In genomic region chr6:53688762-53689477, GRCm38 (mm10) we compare ENCODE assay signal across 19 mouse cellular contexts.
A peak's percentile ranks its signal among the peaks of the same experiment; 100 is the strongest.
DNase-seq lines count a peak whose midpoint lies in the region; ATAC-seq lines count a peak whose summit lies in the region.
"Had no signal": no experiment of that assay in that cellular context is flagged by ENCODE, and none has a peak within 500 bp of the region (broad histone marks: within the 10 kb centered on the region; RNA-seq: fewer than 3 reads in every experiment).

No protein-coding gene starts in this region.

- no peak overlapping the region for H3K9ac ChIP-seq in forebrain, embryonic 14.5 days (ENCODE audit: low read length)
- H3K9ac ChIP-seq in forebrain, embryonic 12.5 days, result no peak overlapping the region
- H3K9ac ChIP-seq in lung, embryonic 16.5 days (ENCODE audit: low read length), result no peak overlapping the region
- H3K9ac ChIP-seq in embryonic facial prominence, embryonic 11.5 days (replicated peaks; ENCODE audit: low read length), result no peak overlapping the region
- no peak overlapping the region for H3K9ac ChIP-seq in limb, embryonic 13.5 days
- H3K9ac ChIP-seq: embryonic facial prominence, embryonic 13.5 days; liver, embryonic 13.5 days had no signal

- H3K4me1 ChIP-seq in forebrain, embryonic 14.5 days (ENCODE audit: control insufficient read depth, insufficient read depth, low read length), result peaks cover 3% of the 10 kb centered on the region
- no peaks in the 10 kb centered on the region; the same call in 1 of the 2 replicates for H3K4me1 ChIP-seq in forebrain, embryonic 12.5 days
- peaks cover 8% of the 10 kb centered on the region; the same call in 1 of the 2 replicates for H3K4me1 ChIP-seq in lung, embryonic 16.5 days (replicated peaks; ENCODE audit: control insufficient read depth, insufficient read depth, low read length)
- H3K4me1 ChIP-seq in embryonic facial prominence, embryonic 11.5 days (ENCODE audit: control insufficient read depth, insufficient read depth, low read length), result no peaks in the 10 kb centered on the region
- peaks cover 59% of the 10 kb centered on the region for H3K4me1 ChIP-seq in limb, embryonic 13.5 days
- H3K4me1 ChIP-seq: liver, embryonic 13.5 days had no signal

- H3K9me3 ChIP-seq in forebrain, embryonic 14.5 days (replicated peaks; ENCODE audit: control insufficient read depth, low read length), result no peaks in the 10 kb centered on the region
- no peaks in the 10 kb centered on the region for H3K9me3 ChIP-seq in forebrain, embryonic 12.5 days
- H3K9me3 ChIP-seq in lung, embryonic 16.5 days (ENCODE audit: control insufficient read depth, low read length), result no peaks in the 10 kb centered on the region
- H3K9me3 ChIP-seq in embryonic facial prominence, embryonic 11.5 days (replicated peaks; ENCODE audit: control insufficient read depth, low read length), result no peaks in the 10 kb centered on the region
- no peaks in the 10 kb centered on the region for H3K9me3 ChIP-seq in limb, embryonic 13.5 days
- H3K9me3 ChIP-seq: embryonic facial prominence, embryonic 13.5 days; liver, embryonic 13.5 days had no signal

- H3K36me3 ChIP-seq in forebrain, embryonic 14.5 days (ENCODE audit: control insufficient read depth, insufficient read depth, low read length), result no peaks in the 10 kb centered on the region
- 0 out of 2 replicates have a peak, but pooled peaks cover 7% of the 10 kb centered on the region for H3K36me3 ChIP-seq in forebrain, embryonic 12.5 days (replicated peaks)
- H3K36me3 ChIP-seq in lung, embryonic 16.5 days (ENCODE audit: control insufficient read depth, insufficient read depth, low read length), result no peaks in the 10 kb centered on the region
- H3K36me3 ChIP-seq in embryonic facial prominence, embryonic 11.5 days (replicated peaks; ENCODE audit: control insufficient read depth, insufficient read depth, low read depth, low read length), result no peaks in the 10 kb centered on the region
- peaks cover 36% of the 10 kb centered on the region for H3K36me3 ChIP-seq in limb, embryonic 13.5 days
- H3K36me3 ChIP-seq: embryonic facial prominence, embryonic 13.5 days; liver, embryonic 13.5 days had no signal

- no peaks in the 10 kb centered on the region for H3K27me3 ChIP-seq in forebrain, embryonic 14.5 days (replicated peaks; ENCODE audit: control insufficient read depth, insufficient read depth, low read length)
- H3K27me3 ChIP-seq in forebrain, embryonic 12.5 days, result no peaks in the 10 kb centered on the region
- H3K27me3 ChIP-seq in lung, embryonic 16.5 days (ENCODE audit: control insufficient read depth, insufficient read depth, low read depth, low read length), result no peaks in the 10 kb centered on the region
- no peaks in the 10 kb centered on the region for H3K27me3 ChIP-seq in embryonic facial prominence, embryonic 11.5 days (ENCODE audit: control insufficient read depth, insufficient read depth, low read length)
- no peaks in the 10 kb centered on the region for H3K27me3 ChIP-seq in limb, embryonic 13.5 days
- H3K27me3 ChIP-seq: embryonic facial prominence, embryonic 13.5 days; liver, embryonic 13.5 days had no signal

- no peak overlapping the region for H3K4me3 ChIP-seq in forebrain, embryonic 14.5 days (ENCODE audit: low read depth, low read length)
- no peak overlapping the region for H3K4me3 ChIP-seq in forebrain, embryonic 12.5 days (replicated peaks)
- no peak overlapping the region for H3K4me3 ChIP-seq in lung, embryonic 16.5 days (ENCODE audit: low read length)
- H3K4me3 ChIP-seq in embryonic facial prominence, embryonic 11.5 days (ENCODE audit: low read depth, low read length), result no peak overlapping the region
- no peak overlapping the region for H3K4me3 ChIP-seq in limb, embryonic 13.5 days
- H3K4me3 ChIP-seq: embryonic facial prominence, embryonic 13.5 days; heart, adult 2 months; liver, embryonic 13.5 days had no signal

- DNase-seq in forebrain, embryonic 14.5 days (ENCODE audit: low spot score), result peak; percentile 68
- no peak for DNase-seq in lung, adult 18-20 months
- peak; percentile 47 for DNase-seq in embryonic facial prominence, embryonic 11.5 days (ENCODE audit: low spot score)
- no peak for DNase-seq in layer of hippocampus, adult 9-11 months
- DNase-seq in urinary bladder, postnatal 25 days (ENCODE audit: low spot score), result no peak
- DNase-seq: adrenal gland, postnatal 25 days; B cell, adult 2 months; cerebellum, adult 9-10 months; heart, adult 2 months; kidney, adult 18-20 months; kidney, postnatal 14 days; liver, embryonic 13.5 days; lung, postnatal 36 days; thymus, postnatal 14 days had no signal

- peak; percentile 69 for ATAC-seq in forebrain, embryonic 14.5 days
- ATAC-seq in forebrain, embryonic 12.5 days (ENCODE audit: low FRiP score), result no peak
- ATAC-seq in lung, embryonic 16.5 days (ENCODE audit: low read depth), result peak; percentile 70; the same call in 1 of the 2 replicates
- ATAC-seq in embryonic facial prominence, embryonic 11.5 days (replicated peaks; ENCODE audit: insufficient number of reproducible peaks, low FRiP score, low TSS enrichment, low read depth), result no peak; the same call in 1 of the 2 replicates
- peak; percentile 44; the same call in 1 of the 2 replicates for ATAC-seq in limb, embryonic 13.5 days (ENCODE audit: low FRiP score, low read depth)
- ATAC-seq: hindbrain, embryonic 16.5 days had no signal

- 47% methylated on average over 7 of the region's 7 CpGs for WGBS in forebrain, embryonic 14.5 days
- 73% methylated on average over 7 of the region's 7 CpGs for WGBS in forebrain, embryonic 12.5 days
- 43% methylated on average over 7 of the region's 7 CpGs for WGBS in lung, embryonic 16.5 days
- WGBS in embryonic facial prominence, embryonic 11.5 days, result 59% methylated on average over 7 of the region's 7 CpGs
- 23% methylated on average over 7 of the region's 7 CpGs for WGBS in limb, embryonic 13.5 days

- no peak overlapping the region for H3K4me2 ChIP-seq in forebrain, embryonic 14.5 days (ENCODE audit: low read length)
- no peak overlapping the region for H3K4me2 ChIP-seq in forebrain, embryonic 12.5 days
- no peak overlapping the region for H3K4me2 ChIP-seq in lung, embryonic 16.5 days (ENCODE audit: low read depth, low read length)
- H3K4me2 ChIP-seq in embryonic facial prominence, embryonic 11.5 days (ENCODE audit: low read depth, low read length), result no peak overlapping the region
- no peak overlapping the region for H3K4me2 ChIP-seq in limb, embryonic 13.5 days (replicated peaks)
- H3K4me2 ChIP-seq: embryonic facial prominence, embryonic 13.5 days; liver, embryonic 13.5 days had no signal

- no peak overlapping the region for H3K27ac ChIP-seq in forebrain, embryonic 14.5 days (ENCODE audit: low read depth, low read length)
- H3K27ac ChIP-seq in forebrain, embryonic 12.5 days, result no peak overlapping the region
- no peak overlapping the region for H3K27ac ChIP-seq in lung, embryonic 16.5 days (ENCODE audit: low read length)
- no peak overlapping the region for H3K27ac ChIP-seq in embryonic facial prominence, embryonic 11.5 days (replicated peaks; ENCODE audit: low read depth, low read length)
- peak overlapping the region; percentile 61 for H3K27ac ChIP-seq in limb, embryonic 13.5 days
- H3K27ac ChIP-seq: heart, adult 2 months; liver, embryonic 13.5 days had no signal

Comparison
In these comparisons a context has a peak if more than half of its experiments do, and no peak if none do; other contexts are left out.
1. ATAC-seq: peak in forebrain, embryonic 14.5 days (single experiment), lung, embryonic 16.5 days (single experiment) and limb, embryonic 13.5 days (single experiment); none in forebrain, embryonic 12.5 days (single experiment) and embryonic facial prominence, embryonic 11.5 days (single experiment).
2. DNase-seq: peak in forebrain, embryonic 14.5 days (single experiment) and embryonic facial prominence, embryonic 11.5 days (single experiment); none in lung, adult 18-20 months (0 of 2), layer of hippocampus, adult 9-11 months (single experiment) and urinary bladder, postnatal 25 days (single experiment).